Mouse (Mus musculus) liver, embryonic 15.5 days (tissue): ENCODE results near the gene Ptpn22. TPM values are rescaled to one million over a fixed set of nuclear protein-coding genes. Genes with fewer than 3 reads are reported as not detected.
A peak's percentile ranks its signal among the peaks of the same experiment; 100 is the strongest.

ENCODE experiments used
- ATAC-seq: fragments of 200-750 bp; cut with Nextera tagmentation; 2 replicates; pipeline ENCODE4 v1.8.0; 2017; ENCODE audit warnings: moderate number of reproducible peaks, mild to moderate bottlenecking, moderate library complexity; ENCODE audit not compliant: insufficient read depth
- H3K27ac ChIP-seq: fragments of 300-500 bp; sonication (generic); replicated peaks from 2 replicates; pipeline ENCODE4 v1.5.1; 2015; ENCODE audit warnings: mild to moderate bottlenecking, inconsistent platforms
- H3K27me3 ChIP-seq: fragments of 300-500 bp; sonication (generic); 2 replicates; pipeline ENCODE4 v1.6.1; 2015; ENCODE audit warnings: mild to moderate bottlenecking, inconsistent platforms
- H3K36me3 ChIP-seq: fragments of 300-500 bp; sonication (generic); replicated peaks from 2 replicates; pipeline ENCODE4 v1.6.1; 2015; ENCODE audit warnings: moderate library complexity, mild to moderate bottlenecking, inconsistent platforms
- H3K4me1 ChIP-seq: fragments of 300-500 bp; sonication (generic); replicated peaks from 2 replicates; pipeline ENCODE4 v1.6.1; 2015; ENCODE audit warnings: inconsistent platforms
- H3K4me2 ChIP-seq: fragments of 300-500 bp; sonication (generic); 2 replicates; pipeline ENCODE4 v1.6.1; 2015; ENCODE audit warnings: moderate library complexity, mild to moderate bottlenecking, inconsistent platforms
- H3K4me3 ChIP-seq: fragments of 300-500 bp; sonication (generic); replicated peaks from 2 replicates; pipeline ENCODE4 v1.5.1; 2015; ENCODE audit warnings: mild to moderate bottlenecking, inconsistent platforms
- H3K9ac ChIP-seq: fragments of 300-500 bp; sonication (generic); 2 replicates; pipeline ENCODE4 v1.6.1; 2015; ENCODE audit warnings: moderate library complexity, mild to moderate bottlenecking, inconsistent platforms
- H3K9me3 ChIP-seq: fragments of 300-500 bp; sonication (generic); replicated peaks from 2 replicates; pipeline ENCODE4 v1.6.1; 2016; ENCODE audit warnings: inconsistent platforms
- WGBS: fragments of 180-500 bp; shearing (Covaris S2); methylation state at CpG from one replicate; pipeline ENCODE4 v1.1.7; 2015; ENCODE audit warnings: mixed read lengths; ENCODE audit not compliant: insufficient replicate concordance; 5-methylcytosine and 5-hydroxymethylcytosine counted together
- polyA plus RNA-seq: library from polyadenylated mRNA; unstranded; fragments of >200 nt; fragmentation: Nextera tagmentation; extraction: Ambion mirVana; gene quantifications from 2 replicates; pipeline ENCODE4 v1.2.1, GENCODE M21; 2015

Ptpn22 gene
- polyA plus RNA-seq, 1 experiment from 2014 or later, result 3.5 TPM

DNA sequence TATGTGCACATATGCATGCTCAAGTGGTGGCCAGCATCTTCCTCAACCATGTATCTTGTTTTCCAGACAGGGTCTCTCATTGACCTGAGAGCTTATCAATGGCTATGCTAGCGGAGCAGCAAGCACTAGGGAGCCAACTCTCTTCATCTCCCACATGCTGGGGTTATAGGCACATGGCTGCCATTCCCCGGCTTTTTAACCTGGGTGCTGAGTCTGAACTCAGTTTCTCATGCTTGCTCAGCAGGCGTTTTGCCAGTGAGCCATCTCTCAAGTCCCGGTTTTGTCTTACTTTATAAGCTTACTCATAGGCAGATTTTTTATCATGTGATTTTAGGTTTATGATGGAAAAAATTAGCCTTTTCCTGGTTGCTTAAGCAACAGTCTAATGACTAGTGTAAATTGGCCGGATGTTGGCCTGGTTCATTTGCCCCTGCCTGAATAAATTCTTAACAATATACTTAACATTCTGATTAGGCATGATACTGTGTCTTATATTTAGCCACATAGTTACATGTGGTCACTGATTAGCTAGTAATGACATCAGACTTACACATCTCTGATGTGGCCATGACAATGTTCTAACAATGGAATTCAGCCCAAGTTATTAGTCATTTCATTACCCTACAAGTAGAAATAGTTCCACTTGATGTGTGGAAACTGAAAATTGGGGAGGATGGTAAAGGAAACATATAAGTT lies 47.9 kb downstream of the Ptpn22 start:
- no peaks in the 10 kb centered on the region for H3K9me3 ChIP-seq
- peaks cover under 1% of the 10 kb centered on the region; the same call in 1 of the 2 replicates for H3K4me1 ChIP-seq
- no peak overlapping the region for H3K4me2 ChIP-seq
- no peaks in the 10 kb centered on the region for H3K27me3 ChIP-seq
- H3K27ac ChIP-seq, result no peak overlapping the region
- no peak for ATAC-seq
- no peaks in the 10 kb centered on the region for H3K36me3 ChIP-seq
- H3K4me3 ChIP-seq, result no peak overlapping the region
- no peak overlapping the region for H3K9ac ChIP-seq
- WGBS, result 64% methylated on average over 5 of the region's 5 CpGs

DNA sequence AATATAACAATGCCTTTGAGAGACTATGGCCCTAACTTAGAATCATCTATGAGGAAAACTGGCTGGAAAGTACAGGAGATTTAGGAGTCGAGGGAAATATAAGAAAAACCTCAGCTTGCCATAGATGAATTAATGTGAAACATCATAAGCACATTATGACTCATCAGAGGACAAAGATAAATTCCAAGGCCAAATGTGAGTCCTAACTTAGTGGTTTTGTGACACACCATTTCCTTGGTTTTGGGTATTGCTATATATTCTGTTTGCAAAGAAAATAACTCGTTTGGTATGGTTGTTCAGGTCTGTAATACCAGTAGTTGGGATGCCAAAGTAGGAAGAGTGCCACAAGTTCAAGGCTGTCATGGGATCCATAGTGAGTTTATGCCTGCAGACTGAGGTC lies 49.2 kb downstream of the Ptpn22 start:
- Histone ChIP-seq H3K4me2 (no peak overlapping the region), H3K9me3 (no peaks in the 10 kb centered on the region), H3K4me3 (no peak overlapping the region), H3K27me3 (no peaks in the 10 kb centered on the region), H3K27ac (no peak overlapping the region), H3K36me3 (no peaks in the 10 kb centered on the region), H3K9ac (no peak overlapping the region), H3K4me1 (peaks cover 3% of the 10 kb centered on the region; the same call in 1 of the 2 replicates)
- 49% methylated on average over 2 of the region's 2 CpGs for WGBS
- ATAC-seq, result no peak

DNA sequence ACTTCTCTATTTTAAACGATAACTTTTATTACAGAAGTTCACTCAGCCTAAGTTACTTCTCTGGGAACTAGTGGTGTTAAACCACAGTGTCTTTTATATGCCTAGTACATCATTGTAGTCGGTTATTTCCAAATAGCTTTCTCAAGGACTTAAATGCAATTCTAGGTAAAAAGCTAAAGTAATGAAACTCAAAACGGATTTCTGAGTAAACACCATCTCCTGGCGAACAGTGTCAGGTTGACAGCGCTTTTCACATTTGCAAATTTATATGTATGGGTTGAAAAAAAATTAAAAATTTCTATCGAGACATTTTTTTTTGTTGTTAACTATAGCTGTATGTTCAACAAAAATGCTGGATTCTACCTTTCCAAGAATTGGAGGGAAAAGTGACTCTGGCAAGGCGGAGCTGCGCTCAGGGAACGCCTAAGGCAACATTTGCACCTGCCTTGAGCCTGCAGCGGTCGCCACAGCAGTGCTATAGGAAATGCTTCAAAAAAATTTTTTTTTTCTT lies 53.9 kb downstream of the Ptpn22 start:
- Histone ChIP-seq H3K4me3 (peak overlapping the region; percentile 100), H3K9ac (peak overlapping the region; percentile 98), H3K27ac (peak overlapping the region; percentile 93), H3K4me1 (peaks cover 19% of the 10 kb centered on the region), H3K4me2 (peak overlapping the region; percentile 77), H3K9me3 (no peaks in the 10 kb centered on the region), H3K27me3 (no peaks in the 10 kb centered on the region), H3K36me3 (no peaks in the 10 kb centered on the region)
- peak; percentile 51 for ATAC-seq
- WGBS, result 2% methylated on average over 11 of the region's 11 CpGs

DNA sequence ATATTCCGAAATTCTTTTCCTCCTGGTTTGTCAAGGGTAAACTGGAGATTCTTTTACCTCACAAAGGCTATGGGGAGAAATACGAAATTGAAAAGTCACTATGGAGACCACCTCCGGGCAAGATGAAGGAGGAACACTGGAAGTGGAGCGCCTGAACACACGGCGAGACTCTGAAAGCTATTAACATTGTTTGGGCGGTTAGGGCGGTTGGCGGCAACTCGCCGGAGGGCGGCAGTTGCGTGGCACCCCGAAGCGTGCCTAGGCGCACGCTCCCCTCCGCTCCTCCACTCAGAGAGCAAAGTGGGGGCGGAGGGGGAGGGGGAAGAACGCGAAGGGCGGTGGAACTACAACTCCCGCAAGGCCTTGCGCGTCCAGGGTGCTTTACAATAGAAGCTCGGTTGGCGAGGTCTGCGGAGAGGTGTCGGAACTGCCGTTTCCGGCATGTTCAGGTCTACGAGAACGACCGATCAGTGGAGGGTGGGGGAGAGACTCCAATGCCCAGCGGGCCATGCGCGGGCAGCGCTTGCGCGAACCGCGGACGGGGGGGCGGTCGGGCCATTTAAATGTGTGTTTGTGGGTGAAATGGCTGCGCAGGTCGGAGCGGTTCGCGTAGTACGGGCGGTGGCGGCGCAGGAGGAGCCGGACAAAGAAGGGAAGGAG lies 54.5 kb downstream of the Ptpn22 start, which contains the start of gene Rsbn1:
Gene Rsbn1 (plus strand): TSS at position 111 of the 660 bp plus-strand sequence.
- H3K9me3 ChIP-seq, result no peaks in the 10 kb centered on the region
- peak within 1 kb of the TSS; percentile 98 for H3K9ac ChIP-seq
- peak within 1 kb of the TSS; percentile 100 for H3K4me3 ChIP-seq
- no peaks in the 10 kb centered on the region for H3K27me3 ChIP-seq
- H3K4me2 ChIP-seq, result peak within 1 kb of the TSS; percentile 77
- peak; percentile 99 for ATAC-seq
- peak within 1 kb of the TSS; percentile 93 for H3K27ac ChIP-seq
- H3K36me3 ChIP-seq, result no peaks in the 10 kb centered on the region
- H3K4me1 ChIP-seq, result peaks cover 19% of the 10 kb centered on the region
- under 1% methylated on average over 55 of the region's 55 CpGs for WGBS

DNA sequence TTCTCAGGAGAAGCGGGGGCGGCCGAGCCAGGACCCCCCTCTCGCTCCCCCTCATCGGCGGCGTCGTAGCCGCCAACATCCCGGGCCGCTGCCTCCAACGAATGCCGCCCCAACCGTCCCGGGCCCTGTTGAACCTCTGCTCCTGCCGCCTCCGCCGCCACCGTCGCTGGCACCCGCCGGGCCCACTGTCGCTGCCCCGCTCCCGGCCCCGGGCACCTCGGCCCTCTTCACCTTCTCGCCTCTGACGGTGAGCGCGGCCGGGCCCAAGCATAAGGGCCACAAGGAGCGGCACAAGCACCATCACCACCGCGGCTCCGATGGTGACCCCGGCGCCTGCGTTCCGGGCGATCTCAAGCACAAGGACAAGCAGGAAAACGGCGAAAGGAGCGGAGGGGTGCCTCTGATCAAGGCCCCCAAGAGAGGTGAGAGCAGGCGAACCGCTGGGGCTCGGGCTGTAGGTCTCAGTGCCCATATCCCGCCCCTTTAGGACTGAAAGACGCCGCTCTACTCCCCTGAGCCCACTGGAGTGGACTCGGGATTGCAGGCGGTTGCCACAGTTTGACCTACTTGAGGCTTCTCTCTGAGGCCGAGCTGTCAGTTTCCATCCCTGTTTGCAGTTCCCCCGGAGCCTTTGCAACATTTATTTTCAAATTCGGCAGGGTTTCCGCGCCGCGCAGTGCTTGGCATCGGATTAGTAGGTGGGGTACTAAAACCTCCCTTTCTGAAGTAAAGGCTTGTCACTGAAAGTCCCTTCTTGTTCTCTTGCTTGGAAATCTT lies 55.3 kb downstream of the Ptpn22 start:
- WGBS, result under 1% methylated on average over 60 of the region's 60 CpGs
- Histone ChIP-seq H3K9me3 (no peaks in the 10 kb centered on the region), H3K9ac (peak overlapping the region; percentile 98), H3K27me3 (no peaks in the 10 kb centered on the region), H3K4me1 (peaks cover 22% of the 10 kb centered on the region), H3K4me3 (peak overlapping the region; percentile 100), H3K4me2 (peak overlapping the region; percentile 77), H3K36me3 (no peaks in the 10 kb centered on the region; the same call in 1 of the 2 replicates), H3K27ac (peak overlapping the region; percentile 93)
- peak; percentile 33 for ATAC-seq

DNA sequence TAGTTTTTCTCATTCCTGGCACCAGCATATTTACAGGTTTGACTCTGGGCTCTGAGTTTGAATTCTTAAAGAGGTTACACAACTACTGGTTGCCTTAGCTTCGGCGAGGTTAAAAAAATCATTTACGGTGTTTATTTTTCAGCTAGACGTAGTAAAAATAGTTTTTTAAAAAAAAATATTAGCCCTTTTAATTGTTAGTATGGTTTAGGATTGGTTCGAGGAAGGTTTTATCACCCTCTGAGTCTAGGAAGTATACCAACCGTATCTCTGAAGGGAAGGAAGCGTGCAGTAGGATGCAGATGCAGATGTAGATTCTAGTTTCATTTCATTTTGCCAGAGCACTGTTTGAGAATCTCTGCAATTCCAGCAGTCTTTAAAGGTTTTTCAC lies 55.9 kb downstream of the Ptpn22 start:
- Histone ChIP-seq H3K9ac (peak overlapping the region; percentile 98), H3K36me3 (no peaks in the 10 kb centered on the region; the same call in 1 of the 2 replicates), H3K9me3 (no peaks in the 10 kb centered on the region), H3K27ac (peak overlapping the region; percentile 93), H3K4me3 (peak overlapping the region; percentile 100), H3K27me3 (no peaks in the 10 kb centered on the region), H3K4me2 (peak overlapping the region; percentile 77), H3K4me1 (peaks cover 26% of the 10 kb centered on the region)
- WGBS, result 1% methylated on average over 7 of the region's 7 CpGs
- ATAC-seq, result no peak

DNA sequence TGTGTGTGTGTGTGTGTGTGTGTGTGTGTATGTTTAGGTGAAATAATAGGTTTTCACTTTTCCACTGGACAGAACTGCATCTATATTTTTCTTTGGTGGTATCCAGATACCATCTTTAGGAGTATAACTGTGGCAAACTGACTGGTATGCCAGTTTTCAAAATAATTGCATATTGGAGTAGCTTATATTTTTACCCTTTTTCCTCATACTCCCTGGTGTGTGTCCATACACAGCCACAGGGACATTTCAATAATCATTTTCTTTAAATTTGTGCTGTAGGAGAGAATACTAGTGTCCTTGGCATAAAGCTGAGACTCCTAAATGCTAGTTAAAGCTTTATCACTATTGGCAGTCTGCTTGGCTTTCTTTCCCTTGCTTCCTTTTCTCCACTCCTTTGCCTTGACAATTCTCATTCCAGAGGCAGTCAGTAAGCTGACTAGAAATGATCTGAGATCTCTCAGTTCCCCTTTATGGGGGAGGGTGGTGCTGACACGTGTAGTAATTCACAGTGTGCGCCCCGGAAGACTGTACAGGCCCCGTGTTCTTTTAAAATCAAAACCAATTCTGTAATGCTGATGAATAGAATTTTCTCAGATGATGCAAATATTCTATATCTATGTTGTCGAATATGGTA lies 56.7 kb downstream of the Ptpn22 start:
- Histone ChIP-seq H3K9me3 (no peaks in the 10 kb centered on the region), H3K4me3 (peak overlapping the region; percentile 100), H3K27me3 (no peaks in the 10 kb centered on the region), H3K9ac (peak overlapping the region; percentile 39), H3K4me1 (peaks cover 29% of the 10 kb centered on the region), H3K27ac (peak overlapping the region; percentile 49), H3K4me2 (peak overlapping the region; percentile 77), H3K36me3 (no peaks in the 10 kb centered on the region; the same call in 1 of the 2 replicates)
- no peak for ATAC-seq
- WGBS, result 5% methylated on average over 5 of the region's 5 CpGs

DNA sequence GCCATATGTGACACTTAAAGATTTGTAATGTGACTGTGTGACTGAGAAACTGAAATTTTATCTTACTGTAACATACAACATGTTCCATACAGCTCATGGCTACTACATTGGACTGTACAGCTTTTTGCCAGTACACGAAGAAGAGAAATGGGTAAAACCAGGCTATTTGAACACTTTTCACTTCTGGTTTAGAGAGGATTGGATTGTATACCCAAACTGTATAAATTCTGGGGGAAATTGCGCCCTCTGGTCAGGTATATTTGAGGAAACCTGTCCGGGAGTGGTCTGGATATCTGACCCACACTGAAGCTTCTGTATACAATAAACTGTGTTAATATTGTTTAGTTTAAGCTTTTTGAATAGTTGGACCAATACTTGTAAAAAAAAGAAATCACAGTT lies 57.2 kb downstream of the Ptpn22 start:
- H3K9me3 ChIP-seq, result no peaks in the 10 kb centered on the region
- peak overlapping the region; percentile 77 for H3K4me2 ChIP-seq
- no peaks in the 10 kb centered on the region; the same call in 1 of the 2 replicates for H3K36me3 ChIP-seq
- no peak for ATAC-seq
- WGBS, result 27% methylated on average over 3 of the region's 3 CpGs
- H3K9ac ChIP-seq, result peak overlapping the region; percentile 39; the same call in 1 of the 2 replicates
- H3K27me3 ChIP-seq, result no peaks in the 10 kb centered on the region
- peak overlapping the region; percentile 49 for H3K27ac ChIP-seq
- peak overlapping the region; percentile 100 for H3K4me3 ChIP-seq
- peaks cover 29% of the 10 kb centered on the region for H3K4me1 ChIP-seq

DNA sequence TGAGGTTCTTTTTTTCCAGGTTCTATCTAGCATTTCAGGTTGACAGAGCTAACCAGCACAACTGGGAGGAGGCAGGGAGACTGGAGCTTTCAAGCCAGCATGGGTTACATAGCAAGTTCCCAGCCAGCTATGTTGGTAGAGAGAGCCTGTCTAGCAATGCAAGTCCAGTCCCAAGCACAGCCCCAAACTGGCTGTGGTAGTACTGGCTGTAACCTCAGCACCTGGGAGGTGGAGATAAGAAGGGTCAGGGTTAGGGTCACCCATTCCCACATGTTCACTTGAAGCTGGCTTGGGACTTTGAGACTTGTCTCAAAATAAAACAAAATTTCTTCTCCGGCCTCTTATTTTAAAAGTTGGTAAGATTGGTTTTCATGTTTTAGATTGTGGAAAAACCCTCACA lies 60.5 kb downstream of the Ptpn22 start:
- Histone ChIP-seq H3K27ac (no peak overlapping the region), H3K4me1 (peaks cover 46% of the 10 kb centered on the region), H3K9me3 (no peaks in the 10 kb centered on the region), H3K36me3 (no peaks in the 10 kb centered on the region; the same call in 1 of the 2 replicates), H3K4me2 (no peak overlapping the region), H3K27me3 (no peaks in the 10 kb centered on the region), H3K4me3 (no peak overlapping the region), H3K9ac (no peak overlapping the region)
- WGBS, result 65% methylated on average over 1 of the region's 1 CpGs
- ATAC-seq, result no peak

DNA sequence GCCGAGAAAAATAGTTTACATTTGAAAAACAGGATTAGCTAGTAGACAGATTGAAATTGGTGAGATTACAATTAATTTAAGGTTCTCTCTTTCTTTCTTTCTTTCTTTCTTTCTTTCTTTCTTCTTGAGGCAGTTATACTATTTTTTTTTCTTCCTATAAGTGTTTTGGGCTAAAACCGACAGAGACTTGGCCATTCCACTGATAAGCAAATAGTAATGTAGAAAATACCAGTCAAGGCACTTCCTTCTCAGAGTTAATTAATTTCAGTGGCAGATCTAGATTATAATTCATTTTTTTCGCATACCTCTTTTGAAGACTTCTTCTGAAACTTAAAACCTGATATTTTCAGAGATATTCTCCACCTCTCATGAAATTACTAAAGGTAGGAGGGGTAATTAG lies 65.7 kb downstream of the Ptpn22 start:
- H3K9ac ChIP-seq, result no peak overlapping the region
- H3K4me2 ChIP-seq, result no peak overlapping the region
- H3K27ac ChIP-seq, result no peak overlapping the region
- H3K4me1 ChIP-seq, result peaks cover 30% of the 10 kb centered on the region
- H3K36me3 ChIP-seq, result peaks cover 14% of the 10 kb centered on the region
- H3K9me3 ChIP-seq, result no peaks in the 10 kb centered on the region
- 47% methylated on average over 3 of the region's 3 CpGs for WGBS
- H3K4me3 ChIP-seq, result no peak overlapping the region
- H3K27me3 ChIP-seq, result no peaks in the 10 kb centered on the region
- ATAC-seq, result no peak
